Comparison of ENCODE assay signal across 23 mouse cellular contexts in the genomic region with DNA sequence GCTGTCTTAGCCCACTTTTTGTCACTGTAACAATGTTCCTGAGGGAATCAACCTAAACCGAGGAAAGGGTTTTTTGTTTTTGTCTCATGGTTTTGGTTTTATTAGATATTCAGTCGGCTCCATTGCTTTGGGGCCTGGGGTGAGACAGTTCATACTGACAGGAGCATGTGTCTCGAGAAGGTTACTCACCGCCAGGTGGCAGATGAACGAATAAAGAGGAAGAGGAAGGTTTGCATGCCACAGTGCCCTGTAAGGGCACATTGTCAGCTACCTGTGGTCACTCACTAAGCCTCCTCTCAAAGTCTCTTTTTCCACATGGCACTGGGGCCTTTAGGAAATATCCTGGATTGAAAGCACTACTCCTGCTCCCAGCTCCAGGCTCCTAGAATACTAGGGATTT. TPM values are rescaled to one million over a fixed set of nuclear protein-coding genes. Genes with fewer than 3 reads are reported as not detected.
"Had no signal": no experiment of that assay in that cellular context is flagged by ENCODE, and none has a peak within 500 bp of the region (broad histone marks: within the 10 kb centered on the region; RNA-seq: fewer than 3 reads in every experiment).

No protein-coding gene starts in this region.

- H3K9me3 ChIP-seq: midbrain, embryonic 10.5 days; midbrain, embryonic 12.5 days; neural tube, embryonic 13.5 days; neural tube, embryonic 15.5 days; stomach, embryonic 15.5 days had no signal

- H3K27ac ChIP-seq: midbrain, embryonic 10.5 days; midbrain, embryonic 12.5 days; neural tube, embryonic 13.5 days; neural tube, embryonic 15.5 days; stomach, embryonic 15.5 days; stomach, postnatal 0 days had no signal

- H3K4me1 ChIP-seq: midbrain, embryonic 10.5 days; midbrain, embryonic 12.5 days; neural tube, embryonic 13.5 days; neural tube, embryonic 15.5 days; stomach, embryonic 15.5 days had no signal

- ATAC-seq: midbrain, embryonic 16.5 days had no signal

- H3K4me3 ChIP-seq: midbrain, embryonic 10.5 days; midbrain, embryonic 12.5 days; myocyte; neural tube, embryonic 13.5 days; neural tube, embryonic 15.5 days; stomach, embryonic 15.5 days had no signal

- H3K4me2 ChIP-seq: lung, embryonic 14.5 days; midbrain, embryonic 12.5 days; neural tube, embryonic 13.5 days; neural tube, embryonic 15.5 days; stomach, embryonic 15.5 days had no signal

- H3K27me3 ChIP-seq: midbrain, embryonic 12.5 days; neural tube, embryonic 13.5 days; neural tube, embryonic 15.5 days; stomach, embryonic 15.5 days had no signal

- DNase-seq: lung, adult 18-20 months; lung, embryonic 14.5 days; lung, postnatal 10 days; lung, postnatal 4 days; midbrain, embryonic 14.5 days; retina, postnatal 1 day; right cerebral cortex, adult 18-20 months; right cerebral cortex, postnatal 25 days; right cerebral cortex, postnatal 4 days; spleen, adult 18-20 months; thymus, postnatal 14 days; thymus, postnatal 36 days had no signal

- H3K9ac ChIP-seq: lung, embryonic 14.5 days; midbrain, embryonic 12.5 days; neural tube, embryonic 13.5 days; neural tube, embryonic 15.5 days; stomach, embryonic 15.5 days had no signal

- H3K36me3 ChIP-seq: midbrain, embryonic 10.5 days; midbrain, embryonic 12.5 days; stomach, embryonic 15.5 days had no signal

RNA-seq across cellular contexts. Expression of gene Ngb, which starts 31.8 kb away (rescaled TPM):
- total RNA-seq: megakaryocyte, adult 5-6 weeks; megakaryocyte-erythroid progenitor cell, adult 5-6 weeks had no signal
- polyA plus RNA-seq: liver, embryonic 16.5 days had no signal

RNA-seq across cellular contexts. Expression of gene Tmem63c, which starts 49.4 kb away (rescaled TPM):
- total RNA-seq: megakaryocyte, adult 5-6 weeks; megakaryocyte-erythroid progenitor cell, adult 5-6 weeks had no signal
- polyA plus RNA-seq: liver, embryonic 16.5 days; lung, embryonic 14.5 days; myocyte had no signal
